Mouse (Mus musculus): ENCODE results near the gene Magee2.
"Not testable (repeated sequence)": the region's sequence is repeated elsewhere in the genome, so short reads cannot be mapped to it uniquely, and the experiment has no call there.

Gene Magee2

GRCm38 (mm10) chrX:104856751-104857341 is at the start of gene Magee2:
Gene Magee2 (minus strand): TSS chrX:104857267.
- no peak for DNase-seq

GRCm38 (mm10) chrX:104853610-104854009 is 3.5 kb downstream of the Magee2 start:
- no peak for DNase-seq

GRCm38 (mm10) chrX:104817583-104817982 is 39.5 kb downstream of the Magee2 start:
- not testable (repeated sequence) for DNase-seq

GRCm38 (mm10) chrX:104816987-104817386 is 40.1 kb downstream of the Magee2 start:
- DNase-seq, result not testable (repeated sequence)

GRCm38 (mm10) chrX:104813704-104814103 is 43.4 kb downstream of the Magee2 start:
- DNase-seq, result not testable (repeated sequence)
